Mouse (Mus musculus) hindbrain, embryonic 16.5 days (tissue): ENCODE measurements around the gene Tor2a. TPM values are rescaled to one million over a fixed set of nuclear protein-coding genes. Genes with fewer than 3 reads are reported as not detected.

Experiments
- ATAC-seq: fragments of 200-750 bp; cut with Nextera tagmentation; 2 replicates; pipeline ENCODE4 v1.8.0; 2017; ENCODE audit warnings: moderate TSS enrichment, moderate library complexity
- H3K27ac ChIP-seq: fragments of 300-500 bp; sonication (generic); 2 replicates; pipeline ENCODE4 v1.5.1; 2014; ENCODE audit warnings: low read depth, mild to moderate bottlenecking, control low read depth, low read length, moderate library complexity
- H3K27me3 ChIP-seq: fragments of 300-500 bp; sonication (generic); replicated peaks from 2 replicates; pipeline ENCODE4 v1.6.1; 2014; ENCODE audit warnings: low read length; ENCODE audit not compliant: control insufficient read depth, insufficient read depth
- H3K36me3 ChIP-seq: fragments of 300-500 bp; sonication (generic); 2 replicates; pipeline ENCODE4 v1.6.1; 2014; ENCODE audit warnings: mild to moderate bottlenecking, low read length, moderate library complexity, mixed read lengths; ENCODE audit not compliant: control insufficient read depth, insufficient read depth
- H3K4me1 ChIP-seq: fragments of 300-500 bp; sonication (generic); 2 replicates; pipeline ENCODE4 v1.6.1; 2014; ENCODE audit warnings: low read depth, low read length; ENCODE audit not compliant: control insufficient read depth, insufficient read depth
- H3K4me2 ChIP-seq: fragments of 300-500 bp; sonication (generic); 2 replicates; pipeline ENCODE4 v1.6.1; 2014; ENCODE audit warnings: mild to moderate bottlenecking, low read length, control low read depth, moderate library complexity
- H3K4me3 ChIP-seq: fragments of 300-500 bp; sonication (generic); 2 replicates; pipeline ENCODE4 v1.5.1; 2014; ENCODE audit warnings: mild to moderate bottlenecking, low read length, control low read depth, moderate library complexity
- H3K9ac ChIP-seq: fragments of 300-500 bp; sonication (generic); 2 replicates; pipeline ENCODE4 v1.6.1; 2014; ENCODE audit warnings: low read depth, mild to moderate bottlenecking, control low read depth, low read length, moderate library complexity
- H3K9me3 ChIP-seq: fragments of 300-500 bp; sonication (generic); 2 replicates; pipeline ENCODE4 v1.6.1; 2014; ENCODE audit warnings: mild to moderate bottlenecking, low read length, moderate library complexity; ENCODE audit not compliant: control insufficient read depth
- WGBS: fragments of 180-500 bp; shearing (Covaris S2); extraction: QIAGEN DNeasy Blood & Tissue Kit; methylation state at CpG from one replicate; pipeline ENCODE4 v1.1.7; 2014; 5-methylcytosine and 5-hydroxymethylcytosine counted together
- polyA plus RNA-seq: library from polyadenylated mRNA; unstranded; fragments of >200 nt; fragmentation: Nextera tagmentation; extraction: Ambion mirVana; gene quantifications from 2 replicates; pipeline ENCODE4 v1.2.1, GENCODE M21; 2015

Gene Tor2a
- polyA plus RNA-seq: 50.8 and 56.9 TPM in 2 replicates

DNA sequence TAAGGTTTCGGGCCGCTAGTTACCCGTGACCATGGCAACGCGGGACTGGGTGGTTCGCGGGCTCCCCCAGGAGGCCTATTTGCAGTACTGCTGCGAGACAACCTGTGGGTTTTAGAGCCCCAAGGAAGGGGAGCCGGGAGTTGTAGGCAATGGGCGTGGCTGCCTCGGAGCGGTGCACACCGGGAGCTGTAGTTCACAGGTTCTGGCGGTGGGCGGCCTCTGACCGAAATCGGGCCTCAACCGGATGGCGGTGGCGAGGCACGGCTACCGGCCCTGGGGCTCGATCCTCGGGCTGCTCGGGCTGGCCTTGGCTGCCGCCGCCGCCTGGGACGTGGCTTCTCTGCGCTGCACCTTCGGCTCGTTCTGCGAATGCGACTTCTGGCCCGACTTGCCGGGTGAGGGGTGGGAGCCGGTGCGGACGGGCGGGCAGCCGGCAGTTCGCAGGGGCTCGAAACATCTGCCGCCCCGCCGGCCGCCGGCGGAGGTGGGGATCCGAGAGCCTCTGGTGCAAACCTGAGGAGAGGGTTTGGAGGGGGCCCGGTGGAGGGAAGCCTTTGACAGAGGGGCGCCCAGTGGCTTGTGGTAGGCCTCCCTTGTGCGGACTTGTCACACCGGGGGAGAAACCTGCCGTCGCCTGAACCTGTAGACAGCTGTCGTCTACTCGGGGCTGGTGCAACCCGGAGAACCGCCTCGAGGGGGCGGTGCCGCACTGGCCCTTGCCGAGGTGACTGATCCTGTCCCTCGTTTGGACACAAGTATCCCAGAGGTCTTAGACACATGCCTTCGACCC is at the start of gene Tor2a:
Gene Tor2a (plus strand): TSS at position 179 of the 790 bp plus-strand sequence.
- Histone ChIP-seq H3K27me3 (no peaks in the 10 kb centered on the region), H3K9ac (peak within 1 kb of the TSS; percentile 70), H3K4me1 (peaks cover 8% of the 10 kb centered on the region), H3K9me3 (no peaks in the 10 kb centered on the region), H3K36me3 (peaks cover 35% of the 10 kb centered on the region), H3K27ac (peak within 1 kb of the TSS; percentile 80), H3K4me3 (peak within 1 kb of the TSS; percentile 51), H3K4me2 (peak within 1 kb of the TSS; percentile 61)
- under 1% methylated on average over 60 of the region's 66 CpGs for WGBS
- peak; percentile 93 for ATAC-seq

- Histone ChIP-seq H3K9ac (no peak overlapping the region), H3K4me2 (no peak overlapping the region), H3K4me3 (no peak overlapping the region), H3K27me3 (no peaks in the 10 kb centered on the region), H3K36me3 (peaks cover 29% of the 10 kb centered on the region), H3K9me3 (no peaks in the 10 kb centered on the region), H3K4me1 (peaks cover 12% of the 10 kb centered on the region), H3K27ac (no peak overlapping the region)
- no peak for ATAC-seq
- 44% methylated on average over 3 of the region's 3 CpGs for WGBS
Measured at GRCm38 (mm10) chr2:32708643-32709042, 48.4 kb upstream of the Tor2a start.

DNA sequence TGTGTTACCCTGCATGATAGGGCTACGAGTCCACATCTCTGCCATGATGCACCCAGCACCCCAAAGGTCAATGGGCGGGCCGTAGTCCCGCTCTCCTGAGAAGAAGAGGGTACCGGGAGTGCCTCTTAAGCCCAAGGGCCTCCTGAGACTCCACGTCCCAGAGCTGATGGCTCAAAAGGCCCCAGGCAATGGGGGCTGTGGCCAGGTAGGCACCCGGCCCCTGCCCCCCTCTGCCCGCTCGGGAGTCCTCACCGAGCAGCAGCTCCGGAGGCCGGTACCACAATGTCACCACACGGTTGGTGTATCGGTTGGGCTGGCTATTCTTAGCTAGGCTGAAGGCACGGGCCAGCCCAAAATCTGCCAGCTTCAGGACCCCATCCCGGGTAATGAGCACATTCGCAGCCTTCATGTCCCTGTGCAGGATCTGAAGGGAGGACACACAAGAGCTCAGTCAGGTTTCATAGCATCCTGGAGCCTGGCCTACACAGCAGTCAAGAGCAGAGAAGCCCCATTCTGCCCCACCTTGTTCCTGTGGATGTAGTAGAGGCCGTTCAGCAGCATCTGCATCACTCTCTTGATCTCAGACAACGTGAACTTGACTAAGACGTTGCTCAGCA is 47.4 kb upstream of the Tor2a start:
- peaks cover 29% of the 10 kb centered on the region for H3K36me3 ChIP-seq

GRCm38 (mm10) chr2:32710425-32710824 is 46.6 kb upstream of the Tor2a start:
- no peak overlapping the region for H3K4me2 ChIP-seq
- H3K36me3 ChIP-seq: peaks cover 26% of the 10 kb centered on the region
- no peak overlapping the region for H3K4me3 ChIP-seq
- WGBS: 86% methylated on average over 5 of the region's 5 CpGs
- H3K4me1 ChIP-seq: peaks cover 25% of the 10 kb centered on the region
- no peak overlapping the region for H3K9ac ChIP-seq
- no peak for ATAC-seq
- no peaks in the 10 kb centered on the region for H3K9me3 ChIP-seq
- H3K27ac ChIP-seq: no peak overlapping the region
- H3K27me3 ChIP-seq: no peaks in the 10 kb centered on the region

More for the DNA sequence above, 47.4 kb upstream of the Tor2a start:
- ATAC-seq: no peak
- WGBS: 93% methylated on average over 20 of the region's 20 CpGs
- Histone ChIP-seq H3K27me3 (no peaks in the 10 kb centered on the region), H3K4me2 (no peak overlapping the region), H3K27ac (no peak overlapping the region), H3K4me1 (peaks cover 22% of the 10 kb centered on the region), H3K9ac (no peak overlapping the region), H3K9me3 (no peaks in the 10 kb centered on the region), H3K4me3 (no peak overlapping the region)

GRCm38 (mm10) chr2:32711301-32712056 is 45.6 kb upstream of the Tor2a start:
- peak overlapping the region; percentile 97 for H3K4me2 ChIP-seq
- no peak for ATAC-seq
- H3K27ac ChIP-seq: peak overlapping the region; percentile 100
- H3K4me3 ChIP-seq: peak overlapping the region; percentile 95
- peaks cover 22% of the 10 kb centered on the region for H3K36me3 ChIP-seq
- H3K27me3 ChIP-seq: no peaks in the 10 kb centered on the region
- H3K9me3 ChIP-seq: no peaks in the 10 kb centered on the region
- 28% methylated on average over 9 of the region's 9 CpGs for WGBS
- peak overlapping the region; percentile 96 for H3K9ac ChIP-seq
- H3K4me1 ChIP-seq: peaks cover 25% of the 10 kb centered on the region

- Histone ChIP-seq H3K9me3 (no peaks in the 10 kb centered on the region), H3K4me1 (peaks cover 25% of the 10 kb centered on the region), H3K9ac (peak overlapping the region; percentile 96)
Measured at GRCm38 (mm10) chr2:32712108-32712551, 44.9 kb upstream of the Tor2a start.

GRCm38 (mm10) chr2:32712586-32712933 is 44.5 kb upstream of the Tor2a start:
- under 1% methylated on average over 31 of the region's 44 CpGs for WGBS
- Histone ChIP-seq H3K4me1 (peaks cover 25% of the 10 kb centered on the region), H3K4me3 (peak overlapping the region; percentile 95), H3K4me2 (peak overlapping the region; percentile 97), H3K36me3 (peaks cover 16% of the 10 kb centered on the region), H3K9ac (peak overlapping the region; percentile 96), H3K27me3 (no peaks in the 10 kb centered on the region), H3K9me3 (no peaks in the 10 kb centered on the region), H3K27ac (peak overlapping the region; percentile 100)
- ATAC-seq: peak; percentile 88

More at GRCm38 (mm10) chr2:32712108-32712551, 44.9 kb upstream of the Tor2a start:
- Histone ChIP-seq H3K36me3 (peaks cover 17% of the 10 kb centered on the region), H3K4me2 (peak overlapping the region; percentile 97), H3K27ac (peak overlapping the region; percentile 100), H3K4me3 (peak overlapping the region; percentile 95), H3K27me3 (no peaks in the 10 kb centered on the region)
- WGBS: under 1% methylated on average over 39 of the region's 41 CpGs
- ATAC-seq: peak; percentile 16; the same call in 1 of the 2 replicates

DNA sequence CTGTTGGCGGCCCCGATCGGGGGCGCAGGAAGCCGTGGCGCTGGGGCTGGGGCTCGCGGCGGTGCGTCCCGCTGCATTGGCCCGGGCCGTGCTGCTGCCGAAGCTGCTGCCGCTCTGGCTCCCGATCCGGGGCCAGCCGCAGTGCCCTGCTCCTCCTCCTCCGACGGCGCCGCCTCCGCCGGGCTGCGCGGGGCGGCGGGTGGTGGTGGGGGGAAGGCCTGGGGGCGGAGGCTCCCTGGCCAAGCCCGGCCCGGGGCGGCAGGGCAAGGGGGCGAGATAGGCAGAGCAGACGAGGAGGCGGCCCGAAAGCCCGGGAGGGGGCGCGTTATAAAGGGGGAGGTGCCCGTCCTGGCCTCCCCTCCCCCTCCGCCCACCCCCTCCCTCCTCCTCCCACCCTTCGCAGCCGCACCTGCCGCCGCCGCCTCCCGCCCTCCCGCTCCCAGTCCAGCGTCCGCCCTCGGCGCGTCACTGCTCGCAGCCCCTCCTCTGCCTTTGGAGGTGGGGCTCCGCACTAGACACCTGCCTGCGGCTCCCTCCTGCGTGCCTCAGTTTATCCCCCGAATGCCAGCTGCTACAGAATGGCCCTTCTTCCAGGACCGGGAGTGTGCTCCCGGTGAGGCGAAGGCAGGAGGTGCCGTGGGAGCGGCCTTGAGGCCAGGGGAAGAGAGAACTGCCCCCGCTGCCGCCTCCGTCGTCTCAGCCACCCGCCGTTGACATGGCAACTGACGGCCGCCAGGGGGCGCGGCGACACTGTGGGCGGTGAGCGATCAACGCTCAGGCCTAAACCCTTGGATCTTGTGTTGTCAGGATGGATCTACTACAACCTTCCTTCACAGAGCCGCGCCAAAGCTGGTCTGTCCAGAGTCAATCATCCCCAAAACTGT is 43.9 kb upstream of the Tor2a start, which contains the start of gene Cdk9:
Gene Cdk9 (minus strand): TSS at position 143 of the 884 bp plus-strand sequence.
- H3K4me2 ChIP-seq: peak within 1 kb of the TSS; percentile 97
- H3K27me3 ChIP-seq: no peaks in the 10 kb centered on the region
- H3K27ac ChIP-seq: peak within 1 kb of the TSS; percentile 100
- no peaks in the 10 kb centered on the region for H3K9me3 ChIP-seq
- H3K4me1 ChIP-seq: peaks cover 25% of the 10 kb centered on the region
- H3K9ac ChIP-seq: peak within 1 kb of the TSS; percentile 96
- peak within 1 kb of the TSS; percentile 95 for H3K4me3 ChIP-seq
- peaks cover 13% of the 10 kb centered on the region for H3K36me3 ChIP-seq
- ATAC-seq: peak; percentile 90
- WGBS: 0% methylated on average over 43 of the region's 79 CpGs
